Mouse (Mus musculus) spleen, adult 18-20 months (tissue): Measurements from ENCODE around the gene Slc25a48.
A peak's percentile ranks its signal among the peaks of the same experiment; 100 is the strongest.

Experiments
- DNase-seq, 2 experiments: peaks; one replicate each; pipeline ENCODE4 v3.0.0; 2022; ENCODE audit warnings: mixed read lengths in 2 of 2

Slc25a48 gene

DNA sequence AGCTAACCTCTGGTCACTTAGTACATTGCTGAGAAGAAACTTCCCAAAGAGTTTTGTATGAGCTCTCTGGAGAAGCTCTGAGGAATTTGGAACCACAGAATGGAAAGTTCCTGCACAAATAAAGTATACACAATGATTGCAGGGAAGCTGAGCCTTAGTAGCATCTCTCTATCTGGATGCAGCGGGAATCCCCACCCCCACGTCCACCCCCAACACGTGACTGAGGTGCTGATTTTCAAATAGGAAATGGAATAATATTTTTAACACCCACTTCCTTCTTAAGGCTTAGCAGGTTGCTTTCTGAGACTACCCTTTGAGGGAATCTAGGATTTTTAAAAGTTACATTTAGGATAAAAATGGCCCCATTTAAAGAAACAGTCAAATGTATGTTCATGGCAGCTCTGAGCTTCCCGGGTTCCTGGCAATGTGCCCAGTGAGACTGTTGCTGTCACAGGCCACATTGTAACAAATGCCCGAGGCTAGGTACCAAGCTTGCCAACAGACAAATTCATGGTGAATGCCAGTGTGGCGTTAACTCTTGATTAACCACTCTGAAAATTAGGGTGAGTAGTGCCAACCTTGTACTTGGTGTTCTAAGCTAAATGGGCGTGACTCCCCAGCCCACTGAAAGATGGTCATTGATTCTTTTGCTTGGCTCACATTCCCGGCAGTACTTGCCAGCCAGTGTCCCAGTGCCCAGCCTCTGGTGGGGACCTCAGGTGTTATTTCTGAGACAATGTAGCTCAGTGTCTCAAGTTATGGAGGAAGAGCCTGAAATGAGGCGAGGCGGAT is 11.3 kb downstream of the Slc25a48 start:
- no peak for DNase-seq

DNA sequence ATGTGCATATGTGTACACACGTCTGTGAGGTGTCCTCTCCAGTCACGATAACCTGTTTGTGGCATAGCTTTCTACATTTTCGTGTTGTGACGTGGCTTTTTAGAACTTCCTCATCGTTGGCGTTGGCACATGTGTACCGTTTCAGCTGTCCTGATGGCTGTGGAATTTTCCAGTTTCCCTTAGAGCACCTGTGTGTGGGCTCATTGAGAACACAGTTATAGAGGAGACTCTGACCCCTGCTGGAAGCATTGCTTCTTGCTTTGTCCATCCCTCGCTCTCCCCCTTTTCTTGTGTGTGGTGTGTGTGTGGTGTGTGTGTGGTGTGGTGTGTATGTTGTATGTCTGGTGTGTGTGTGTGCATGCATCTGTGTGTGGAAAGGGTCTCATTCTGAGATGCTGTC is 11.9 kb downstream of the Slc25a48 start:
- no peak for DNase-seq

DNA sequence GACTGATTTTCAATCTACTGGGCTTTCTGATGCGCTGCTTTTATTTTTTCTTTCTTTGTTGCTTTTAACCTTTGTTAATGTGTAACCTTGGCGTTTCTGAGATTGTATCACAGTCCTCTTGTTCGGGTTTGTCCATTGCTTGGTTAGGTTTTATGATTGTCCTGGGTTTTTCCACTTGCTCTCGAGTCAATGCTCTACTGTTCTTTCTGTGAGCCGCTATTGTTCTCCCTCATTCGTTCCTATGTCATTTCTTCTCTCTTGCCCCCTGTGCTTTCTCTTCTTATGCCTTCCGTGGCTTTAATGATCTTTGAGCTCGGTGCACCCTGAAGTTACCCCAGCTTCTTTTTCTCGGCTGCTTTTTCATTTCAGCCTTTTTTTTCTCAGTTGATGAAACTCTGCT is 19.8 kb downstream of the Slc25a48 start:
- DNase-seq: no peak

DNA sequence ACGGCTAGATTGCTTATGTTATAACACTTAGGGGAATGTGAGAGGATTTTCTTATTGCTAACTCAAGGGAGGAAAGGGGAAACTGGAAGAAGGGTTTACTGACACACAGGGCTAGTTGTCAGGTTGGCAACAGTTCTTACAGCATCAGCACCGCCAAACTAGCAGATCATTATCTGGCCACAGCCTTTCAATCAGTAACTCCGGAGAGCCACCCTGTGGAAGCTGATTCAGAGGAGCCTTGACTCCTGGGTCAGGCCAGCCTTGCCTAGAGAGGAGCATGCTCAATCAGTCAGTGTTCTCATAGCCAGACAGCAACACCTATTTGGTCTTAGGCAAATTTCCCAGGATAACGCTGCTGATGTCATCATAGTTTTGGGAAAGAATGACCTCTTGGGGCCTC is 23.3 kb downstream of the Slc25a48 start:
- DNase-seq: no peak

DNA sequence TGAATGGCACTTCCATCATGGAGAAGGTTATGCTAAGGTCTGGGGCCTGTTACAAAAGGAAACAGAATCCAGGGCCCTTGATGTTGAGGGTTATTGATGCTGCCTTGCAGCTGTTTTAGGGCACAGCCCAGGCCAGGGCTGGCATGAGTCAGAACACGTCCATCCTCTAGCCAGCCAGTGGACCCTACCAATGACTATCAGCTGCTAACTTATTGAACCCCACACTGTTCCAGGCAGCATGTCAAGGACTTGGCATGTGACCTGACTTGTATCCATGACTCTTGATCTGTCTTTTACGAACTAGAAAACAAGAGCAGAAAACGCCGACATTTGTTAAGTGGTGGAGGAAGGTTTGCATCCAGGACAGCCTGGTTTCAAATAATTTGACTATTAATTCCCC is 24.6 kb downstream of the Slc25a48 start:
- no peak for DNase-seq

DNA sequence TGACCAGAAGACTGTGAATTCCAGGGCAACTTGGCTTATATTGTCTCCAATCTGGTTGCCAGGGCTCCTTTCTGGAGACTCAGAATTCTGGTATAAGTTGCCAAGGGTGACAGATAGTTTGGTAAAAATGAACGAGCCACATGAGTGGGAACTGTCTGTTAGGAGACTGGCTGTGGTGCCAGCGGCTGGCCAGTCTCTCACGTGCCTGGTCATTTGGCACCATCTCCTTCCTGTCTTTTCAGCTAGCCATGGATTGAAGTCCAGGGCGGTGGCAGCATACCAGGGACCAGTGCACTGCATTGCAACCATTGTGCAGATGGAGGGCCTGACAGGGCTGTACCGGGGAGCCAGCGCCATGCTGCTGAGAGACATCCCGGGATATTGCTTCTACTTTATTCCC is 25.1 kb downstream of the Slc25a48 start:
- DNase-seq: no peak

DNA sequence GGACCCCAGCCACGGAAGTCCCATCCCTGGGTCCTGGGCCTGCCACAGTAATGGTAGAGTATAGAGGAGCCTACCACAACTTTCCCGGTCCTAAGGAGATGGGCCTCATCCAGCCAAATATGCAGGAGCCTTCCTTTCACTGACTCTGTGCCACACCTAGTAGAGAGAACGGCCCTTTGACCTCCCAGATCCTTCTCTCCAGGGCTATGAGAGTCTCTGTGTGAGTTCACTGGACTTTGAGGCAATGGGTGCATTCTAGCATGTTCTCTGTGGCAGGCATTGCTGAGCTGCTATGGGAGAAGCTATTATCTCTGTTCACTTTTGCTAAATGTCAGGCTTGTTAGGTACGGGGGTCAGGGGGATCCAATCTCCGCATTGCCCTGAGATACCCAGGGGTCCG is 25.6 kb downstream of the Slc25a48 start:
- no peak for DNase-seq

DNA sequence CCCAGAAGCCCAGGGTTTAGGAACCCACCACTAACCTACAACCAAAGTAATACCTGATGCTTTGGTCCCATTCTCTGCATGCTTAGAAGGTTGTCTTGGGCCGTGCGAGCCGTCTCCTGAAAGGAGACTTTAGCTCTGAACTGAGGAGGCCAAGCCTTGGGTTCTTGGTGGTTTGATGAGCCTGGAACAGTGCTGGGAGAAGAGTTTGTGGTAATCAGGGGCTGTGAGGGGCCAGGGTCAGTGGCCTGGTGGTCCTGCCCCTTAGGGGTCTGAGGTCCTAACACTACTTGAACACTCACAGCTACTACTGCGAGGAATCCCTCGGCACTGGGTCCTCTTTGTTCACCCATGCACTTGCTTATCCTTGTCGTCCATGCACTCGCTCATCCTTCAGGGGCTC is 29.6 kb downstream of the Slc25a48 start:
- DNase-seq: no peak

DNA sequence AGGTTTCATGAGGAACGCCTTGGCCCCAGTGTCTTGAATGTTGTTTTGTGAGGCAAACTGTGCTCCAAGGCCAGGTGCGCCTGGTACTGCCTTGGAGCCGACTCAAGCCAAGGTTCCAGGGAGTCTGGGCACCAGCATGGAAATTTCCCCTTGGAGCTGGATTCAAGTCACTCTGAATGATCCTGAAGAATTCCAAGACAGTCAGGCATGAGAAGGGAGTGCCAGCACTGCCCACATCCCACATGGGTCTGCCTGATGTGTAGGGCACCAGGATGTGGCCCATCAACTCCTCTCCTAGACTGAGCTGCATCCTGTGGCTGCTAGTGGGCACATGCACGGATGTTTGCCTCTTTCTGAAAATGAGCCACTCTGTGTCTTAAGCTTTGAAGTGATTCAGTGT is 30.4 kb downstream of the Slc25a48 start:
- no peak for DNase-seq

DNA sequence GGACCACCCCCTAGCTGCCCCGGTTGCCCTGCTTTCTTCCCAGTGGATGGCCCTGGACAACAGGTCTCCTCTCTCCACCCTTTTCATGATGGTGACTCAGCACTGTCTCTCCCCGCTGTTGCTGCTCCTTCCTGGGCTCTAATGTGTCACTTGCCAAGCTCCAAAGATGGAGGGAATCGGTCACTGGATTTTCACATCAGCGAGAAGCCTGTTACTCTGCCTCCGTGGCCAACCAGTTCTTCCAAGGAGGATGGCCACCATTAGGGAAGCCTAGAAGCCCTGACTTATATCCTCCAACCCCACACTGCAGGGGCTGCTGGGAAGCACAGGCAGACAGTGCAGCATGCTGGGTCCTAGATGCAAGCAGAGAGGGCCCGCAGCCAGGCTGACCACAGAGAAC is 33.1 kb downstream of the Slc25a48 start:
- no peak for DNase-seq

DNA sequence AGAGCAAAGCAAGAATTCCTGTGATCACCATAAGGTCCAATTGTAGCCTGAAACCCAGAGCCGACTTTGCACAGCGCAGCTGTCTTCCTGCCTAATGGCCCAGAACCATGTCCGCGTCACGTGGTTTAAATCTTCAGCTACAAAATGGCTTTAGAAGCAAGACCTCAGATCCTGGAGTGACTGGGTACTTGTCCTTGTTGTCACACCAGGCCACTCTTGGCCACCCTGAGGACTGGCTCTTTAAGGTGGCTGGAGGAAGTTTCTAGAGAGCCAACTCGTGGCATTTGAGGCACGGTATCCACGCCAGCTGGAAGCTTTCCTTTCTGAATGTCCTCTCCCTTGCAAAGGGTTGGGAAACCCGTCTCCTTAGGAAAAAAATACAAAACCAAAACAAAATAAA is 33.8 kb downstream of the Slc25a48 start:
- DNase-seq: no peak

DNA sequence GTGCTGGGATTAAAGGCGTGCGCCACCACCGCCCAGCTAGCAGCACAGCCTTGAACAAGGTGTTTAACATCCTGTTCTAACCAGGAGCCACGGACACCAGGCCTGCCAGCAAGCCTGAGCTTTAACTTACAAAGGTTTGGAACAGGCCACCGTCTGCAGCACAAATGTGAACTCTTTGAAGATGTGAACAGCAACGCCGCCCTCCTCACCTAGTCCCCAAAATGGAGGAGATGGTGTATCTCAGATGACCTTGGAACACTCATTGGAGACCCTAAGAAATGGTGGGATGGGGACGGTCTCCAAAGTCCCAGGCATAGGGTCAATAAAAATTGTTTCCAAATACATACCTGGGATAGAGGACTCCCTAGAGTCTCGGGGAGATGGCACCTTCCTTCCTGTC is 34.5 kb downstream of the Slc25a48 start:
- DNase-seq: no peak

DNA sequence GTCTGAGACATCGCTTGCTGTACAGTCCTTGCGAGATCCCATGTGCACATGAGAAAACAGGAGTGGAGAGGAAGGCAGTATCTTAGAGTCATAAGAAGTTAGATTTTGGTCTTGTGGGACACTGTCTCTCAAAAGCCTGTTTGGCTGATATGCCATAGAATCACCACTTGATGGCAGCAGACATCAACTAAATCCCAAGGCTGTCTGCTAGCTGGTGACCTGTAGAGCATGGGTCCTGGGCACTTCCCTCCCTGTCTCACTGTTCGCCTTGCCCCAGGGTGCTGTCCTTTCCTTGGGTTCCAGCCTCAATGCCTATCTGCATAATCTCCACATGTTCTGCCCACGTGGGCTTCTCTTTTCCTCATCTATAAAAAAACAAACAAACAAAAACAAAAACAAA is 37.2 kb downstream of the Slc25a48 start:
- DNase-seq: peak in 1 of 2 experiments; percentile 33

DNA sequence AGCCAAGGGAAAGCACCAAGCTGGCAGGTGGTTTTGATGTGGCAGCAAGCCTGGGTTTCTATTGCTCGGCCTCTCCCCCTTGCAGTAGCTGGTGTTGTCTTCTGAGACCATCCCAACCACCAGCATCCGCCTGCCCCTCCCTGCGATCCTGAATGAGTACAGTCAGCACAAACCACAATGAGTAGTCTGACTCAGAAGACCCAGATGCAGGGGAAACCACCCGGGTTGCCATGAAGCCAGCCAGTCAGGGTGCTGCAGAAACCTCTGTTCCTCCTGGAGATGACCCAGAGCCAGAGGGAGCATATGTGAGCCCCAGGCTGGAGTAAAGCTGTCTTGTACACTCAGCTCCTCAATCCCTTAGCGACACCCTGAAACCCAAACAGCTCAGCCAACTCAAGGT is 38.6 kb downstream of the Slc25a48 start:
- DNase-seq: peak in 1 of 2 experiments; percentile 8

DNA sequence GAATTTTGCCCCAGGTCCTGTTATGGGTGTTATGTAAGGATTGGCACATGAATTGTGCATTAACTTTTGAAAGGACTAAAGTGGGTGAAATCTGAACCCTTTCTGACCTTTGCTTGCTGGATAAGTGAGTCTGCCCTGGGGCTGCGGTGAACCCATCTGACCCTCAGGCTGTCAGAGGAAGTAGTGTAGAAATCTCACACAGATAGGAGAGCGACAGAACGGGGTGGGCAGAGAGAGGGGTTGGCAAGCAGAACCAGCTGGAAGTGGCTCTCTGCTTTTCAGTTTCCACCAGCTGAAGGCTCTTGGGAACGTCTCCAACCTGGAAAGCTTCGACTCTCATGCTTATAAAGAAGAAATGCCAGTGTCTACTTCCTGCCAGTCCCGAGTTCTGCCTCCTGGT is 39.1 kb downstream of the Slc25a48 start:
- DNase-seq: no peak

DNA sequence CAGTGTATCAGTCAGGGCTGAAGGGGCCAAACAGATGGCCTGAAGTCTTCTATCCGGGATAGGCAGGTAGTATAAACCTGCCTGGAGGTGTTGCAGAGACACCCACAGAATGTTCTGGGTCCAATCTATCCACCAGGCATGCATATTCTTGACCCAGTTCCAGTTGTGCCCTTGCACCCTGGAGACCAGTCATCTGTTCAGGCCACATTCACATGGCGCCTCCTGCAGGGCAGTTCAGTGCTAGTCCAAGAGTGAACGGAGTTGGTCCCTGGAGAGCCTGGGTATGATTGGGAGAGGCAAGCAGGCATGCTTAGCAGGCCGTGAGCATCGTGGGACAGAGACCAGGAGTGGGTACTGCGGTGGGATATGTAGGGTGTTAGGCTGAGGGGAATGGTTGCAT is 39.9 kb downstream of the Slc25a48 start:
- no peak for DNase-seq

DNA sequence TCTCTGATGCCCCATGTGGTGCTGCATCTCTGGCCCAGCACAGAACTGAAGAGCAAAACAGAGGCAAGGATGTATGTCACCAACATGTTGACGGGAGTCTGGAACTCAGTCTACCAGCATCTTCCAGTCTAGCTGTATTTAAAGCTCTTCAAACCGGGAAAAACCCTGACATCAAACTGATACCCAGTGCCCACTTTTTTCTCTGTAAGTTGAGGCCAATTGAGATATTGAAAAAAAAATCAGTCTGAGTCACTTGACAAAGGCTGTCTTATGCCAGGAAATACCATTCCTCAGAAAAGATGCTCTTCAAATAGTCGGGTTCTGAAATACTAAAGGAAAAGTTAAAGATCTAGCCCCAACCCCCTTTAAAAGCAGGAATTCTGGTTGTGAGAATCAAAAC is 44.0 kb downstream of the Slc25a48 start, which contains the start of gene Il9:
Gene Il9 (minus strand): TSS at position 101 of the 400 bp plus-strand sequence.
- DNase-seq: no peak

DNA sequence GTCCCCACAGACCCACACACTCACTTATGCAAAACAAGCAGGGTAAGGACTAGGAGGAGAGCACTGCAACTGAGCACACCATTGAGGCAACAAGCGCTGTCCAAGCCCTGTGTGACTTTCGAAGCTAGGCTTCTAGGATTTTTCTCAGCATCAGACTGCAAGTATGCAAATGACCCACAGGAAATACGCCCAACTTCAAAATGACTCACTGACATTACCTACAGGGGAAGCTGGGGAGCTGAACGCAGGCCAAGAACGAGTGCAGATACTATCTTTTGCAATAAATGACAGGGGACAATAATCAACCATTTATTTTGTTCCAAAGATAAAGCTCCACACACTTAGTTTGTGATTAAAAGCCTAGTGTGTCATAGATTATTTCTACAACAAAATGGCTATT is 49.9 kb downstream of the Slc25a48 start:
- DNase-seq: no peak

DNA sequence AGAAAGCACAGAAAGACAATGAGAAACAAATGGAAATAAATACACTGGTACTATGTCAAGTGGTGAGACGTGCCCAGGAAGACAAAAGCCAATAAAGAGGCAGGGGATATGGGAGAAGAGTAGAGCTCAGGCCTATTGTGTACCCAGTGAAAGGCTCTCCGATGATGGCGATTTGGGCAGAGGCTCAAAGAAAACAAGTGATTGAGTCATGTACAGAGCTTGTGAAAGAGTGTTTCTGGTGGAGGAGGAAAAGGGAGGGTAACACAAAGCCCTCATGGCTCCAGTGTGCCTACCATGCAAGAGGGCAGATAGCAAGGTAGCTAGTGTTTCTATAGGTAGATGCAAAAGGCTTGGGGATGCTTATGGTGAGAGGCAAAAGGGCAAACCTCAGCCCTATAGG is 56.3 kb downstream of the Slc25a48 start:
- DNase-seq: no peak

DNA sequence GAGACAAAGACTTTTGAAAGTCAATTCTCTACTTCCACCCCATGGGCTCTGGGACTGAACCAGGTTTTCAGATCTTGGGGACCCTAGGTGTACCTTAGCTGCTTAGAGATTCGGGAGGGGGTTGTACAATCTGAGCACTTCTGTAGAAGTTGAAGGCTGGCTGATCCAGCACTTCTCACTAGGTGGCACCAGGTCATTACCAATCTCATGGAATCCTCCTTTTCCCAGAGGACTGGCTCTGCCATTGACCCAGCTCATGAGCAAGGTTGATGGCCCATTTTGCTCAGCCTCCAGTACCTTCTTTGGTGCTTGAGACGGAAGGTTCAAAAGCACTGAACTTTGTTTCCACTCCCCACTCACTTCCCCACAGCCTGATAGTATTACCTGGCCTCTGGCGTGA is 62.0 kb downstream of the Slc25a48 start:
- DNase-seq: no peak

DNA sequence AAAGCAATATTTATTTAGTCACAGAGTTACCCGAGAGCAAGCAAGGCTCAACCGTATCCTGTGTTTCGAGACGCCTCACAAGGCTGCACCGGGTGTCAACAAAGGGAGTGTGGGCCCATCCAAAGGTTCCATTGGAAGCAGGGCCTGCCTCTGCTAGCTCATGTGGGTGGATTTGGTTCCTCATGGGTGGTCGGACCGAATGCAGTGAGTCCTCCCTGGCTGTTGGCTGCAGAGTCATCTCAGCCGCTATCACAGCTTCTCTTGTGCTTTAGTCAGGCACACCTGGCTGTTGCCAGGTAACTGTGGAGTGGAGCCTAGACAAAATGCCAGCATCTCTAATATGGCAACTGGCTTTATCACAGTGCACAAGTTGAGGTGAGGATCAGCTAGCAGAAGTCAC is 62.5 kb downstream of the Slc25a48 start:
- no peak for DNase-seq

DNA sequence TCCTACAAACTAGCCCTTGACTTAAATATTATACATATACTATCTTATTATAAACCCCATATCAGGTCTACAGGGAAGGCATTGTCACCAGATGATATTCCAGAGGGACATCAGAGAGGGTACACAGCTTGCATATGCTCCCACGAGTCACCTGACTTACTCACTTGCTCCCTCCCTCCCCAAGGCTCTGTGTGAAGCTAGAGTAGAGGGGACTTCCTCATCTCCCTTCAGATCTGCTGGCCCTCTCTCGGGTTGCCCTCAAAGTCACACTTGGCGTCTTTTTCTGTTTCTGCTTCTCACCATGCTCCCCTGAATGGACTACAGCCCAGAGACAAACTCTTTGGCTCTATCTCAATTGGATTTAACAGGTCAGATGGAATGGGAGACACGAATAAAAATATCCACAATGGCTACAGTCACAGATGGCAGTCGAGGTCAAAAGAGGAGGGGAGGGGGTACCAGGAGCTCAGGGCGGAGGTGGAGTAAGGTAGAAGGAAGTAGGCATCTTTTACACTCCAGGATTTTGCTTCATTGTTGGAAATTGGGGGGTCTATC is 63.8 kb downstream of the Slc25a48 start:
- no peak for DNase-seq

DNA sequence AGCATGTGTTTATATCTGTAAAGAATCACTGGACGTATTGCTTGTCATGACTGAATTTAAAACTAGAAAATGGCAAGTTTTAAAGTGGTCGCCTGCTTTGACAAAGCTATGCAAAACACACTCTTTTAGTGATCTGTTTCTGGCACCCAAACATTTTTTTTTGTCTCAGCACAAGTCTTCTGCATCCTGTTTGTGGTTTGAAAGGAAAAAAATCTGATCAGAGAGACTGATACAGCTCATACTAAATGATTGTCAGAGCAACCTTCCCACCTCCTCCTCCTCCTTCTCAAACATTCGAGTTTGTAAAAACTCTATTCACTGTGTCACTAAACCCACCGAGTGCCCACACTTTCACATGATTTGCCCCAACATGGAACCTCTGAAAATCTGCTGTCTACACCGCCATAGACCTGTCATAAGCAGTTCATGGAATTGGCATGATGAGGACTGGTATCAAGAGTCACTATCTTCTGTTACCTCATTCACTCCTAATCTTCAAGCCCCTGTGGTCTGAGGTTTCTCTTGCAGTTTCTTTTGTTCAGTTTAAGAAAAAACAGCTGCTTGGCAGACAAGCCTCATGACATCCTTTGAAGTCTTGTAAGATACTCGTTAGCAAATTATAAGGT is 68.8 kb downstream of the Slc25a48 start:
- no peak for DNase-seq

DNA sequence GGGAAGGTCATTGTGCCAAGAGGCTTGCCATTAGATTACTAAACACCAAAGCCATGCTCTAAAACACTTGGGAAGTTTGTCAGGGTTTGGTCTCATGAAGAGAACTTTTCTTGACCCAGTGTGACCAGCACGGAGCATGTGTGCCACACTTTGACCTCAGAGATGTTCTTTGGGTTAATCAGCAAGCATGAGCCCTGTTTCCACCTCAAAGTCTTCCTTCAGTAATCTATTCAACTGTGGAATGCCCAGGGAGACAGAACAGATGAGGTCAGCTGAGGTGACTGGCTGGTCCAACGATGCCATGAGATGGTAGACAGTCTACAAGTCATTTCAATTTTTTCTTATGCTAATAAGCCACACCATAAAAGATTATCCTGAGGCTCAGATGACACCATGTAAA is 71.6 kb downstream of the Slc25a48 start:
- DNase-seq: no peak
